Mouse (Mus musculus): ENCODE measurements at regions not wholly inside any gene's neighbourhood (a gene's known extent, or its start where the extent isn't known, plus 50 kb on each side); places are given as distances from the start of the nearest gene placed in this dataset.

GRCm38 (mm10) chr14:67127118-67127517 lies 1118.1 kb upstream of the Gulo start:
- TF ChIP-seq CTCF (IDR thresholded peaks at IDR 0.05), result no peak
- TF ChIP-seq EP300 (IDR thresholded peaks at IDR 0.05; ENCODE audit: insufficient read depth, low read depth, low read length), result no peak
- no peak for TF ChIP-seq POLR2A (IDR thresholded peaks at IDR 0.05; ENCODE audit: insufficient read depth, low read depth, low read length)
